Mouse (Mus musculus) lung, adult 2 months (tissue): Measurements from ENCODE around the gene Rpl10a.

Experiments used
- CTCF ChIP-seq: fragments of 200-500 bp; IDR thresholded peaks from 2 replicates; pipeline ENCODE4 v1.5.1; 2011; ENCODE audit warnings: mild to moderate bottlenecking, low read length, control low read depth; ENCODE audit not compliant: insufficient read depth
- POLR2A ChIP-seq: fragments of 200-500 bp; IDR thresholded peaks from 2 replicates; pipeline ENCODE4 v1.6.1; 2011; ENCODE audit warnings: low read depth, mild to moderate bottlenecking, control low read depth, low read length, borderline replicate concordance; ENCODE audit errors: extremely low read depth

DNA sequence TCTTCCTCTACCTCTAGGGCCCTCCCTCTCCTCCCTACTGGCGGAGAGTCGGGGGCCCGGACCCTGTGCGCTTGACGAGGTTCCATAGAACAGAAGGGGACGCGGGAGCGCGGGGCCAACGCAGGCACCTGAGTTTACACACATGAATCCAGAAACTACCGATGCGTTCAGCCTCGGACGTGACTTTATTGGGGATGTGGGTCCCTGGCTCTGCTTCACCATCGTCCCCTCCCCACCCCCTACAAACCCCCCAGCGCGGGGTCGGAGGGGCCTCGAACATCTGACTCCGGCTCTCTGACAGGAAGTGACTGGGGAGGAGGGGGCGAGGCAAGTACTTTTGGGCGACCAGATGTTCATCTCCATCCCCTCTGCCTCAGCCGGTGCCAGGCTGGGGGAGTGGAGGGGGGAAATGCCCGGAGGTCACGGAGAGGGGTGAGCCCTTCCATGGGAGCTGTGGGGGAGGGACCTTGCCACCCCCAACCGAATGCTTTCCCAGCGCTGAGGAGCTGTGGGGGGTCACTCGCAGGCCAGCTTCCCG lies 23.2 kb downstream of the Rpl10a start:
- TF ChIP-seq POLR2A, result no peak
- TF ChIP-seq CTCF, result no peak
